Mouse (Mus musculus) hindbrain, embryonic 16.5 days (tissue): ENCODE measurements at regions not wholly inside any gene's neighbourhood (a gene's known extent, or its start where the extent isn't known, plus 50 kb on each side); places are given as distances from the start of the nearest gene placed in this dataset.

Experiments
- ATAC-seq: fragments of 200-750 bp; cut with Nextera tagmentation; 2 replicates; pipeline ENCODE4 v1.8.0; 2017; ENCODE audit warnings: moderate TSS enrichment, moderate library complexity
- H3K27ac ChIP-seq: fragments of 300-500 bp; sonication (generic); 2 replicates; pipeline ENCODE4 v1.5.1; 2014; ENCODE audit warnings: low read depth, mild to moderate bottlenecking, control low read depth, low read length, moderate library complexity
- H3K27me3 ChIP-seq: fragments of 300-500 bp; sonication (generic); replicated peaks from 2 replicates; pipeline ENCODE4 v1.6.1; 2014; ENCODE audit warnings: low read length; ENCODE audit not compliant: control insufficient read depth, insufficient read depth
- H3K36me3 ChIP-seq: fragments of 300-500 bp; sonication (generic); 2 replicates; pipeline ENCODE4 v1.6.1; 2014; ENCODE audit warnings: mild to moderate bottlenecking, low read length, moderate library complexity, mixed read lengths; ENCODE audit not compliant: control insufficient read depth, insufficient read depth
- H3K4me1 ChIP-seq: fragments of 300-500 bp; sonication (generic); 2 replicates; pipeline ENCODE4 v1.6.1; 2014; ENCODE audit warnings: low read depth, low read length; ENCODE audit not compliant: control insufficient read depth, insufficient read depth
- H3K4me2 ChIP-seq: fragments of 300-500 bp; sonication (generic); 2 replicates; pipeline ENCODE4 v1.6.1; 2014; ENCODE audit warnings: mild to moderate bottlenecking, low read length, control low read depth, moderate library complexity
- H3K4me3 ChIP-seq: fragments of 300-500 bp; sonication (generic); 2 replicates; pipeline ENCODE4 v1.5.1; 2014; ENCODE audit warnings: mild to moderate bottlenecking, low read length, control low read depth, moderate library complexity
- H3K9ac ChIP-seq: fragments of 300-500 bp; sonication (generic); 2 replicates; pipeline ENCODE4 v1.6.1; 2014; ENCODE audit warnings: low read depth, mild to moderate bottlenecking, control low read depth, low read length, moderate library complexity
- H3K9me3 ChIP-seq: fragments of 300-500 bp; sonication (generic); 2 replicates; pipeline ENCODE4 v1.6.1; 2014; ENCODE audit warnings: mild to moderate bottlenecking, low read length, moderate library complexity; ENCODE audit not compliant: control insufficient read depth
- WGBS: fragments of 180-500 bp; shearing (Covaris S2); extraction: QIAGEN DNeasy Blood & Tissue Kit; methylation state at CpG from one replicate; pipeline ENCODE4 v1.1.7; 2014; 5-methylcytosine and 5-hydroxymethylcytosine counted together

DNA sequence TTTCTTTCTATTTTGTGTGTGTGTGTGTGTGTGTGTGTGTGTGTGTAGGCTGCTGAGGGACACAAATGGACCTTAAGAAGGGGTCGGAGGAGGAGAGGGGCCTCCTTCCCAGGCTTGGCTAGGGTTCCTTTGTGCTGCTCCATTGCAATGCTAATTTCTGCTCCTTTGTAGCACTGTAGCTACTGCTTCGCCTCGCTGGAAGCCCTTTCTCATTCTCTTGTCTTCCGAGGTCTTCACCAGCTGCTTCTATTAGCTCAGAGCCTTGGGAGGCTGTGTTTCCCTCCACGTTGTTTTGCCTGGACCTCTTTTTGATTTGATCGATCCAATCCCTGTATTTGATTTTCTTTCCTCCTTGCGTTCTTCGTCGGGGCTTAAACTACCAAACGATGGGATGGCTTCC lies 247.1 kb downstream of the Tmem38b start:
- H3K9ac ChIP-seq, result no peak overlapping the region; the same call in 1 of the 2 replicates
- H3K27me3 ChIP-seq, result no peaks in the 10 kb centered on the region
- H3K4me1 ChIP-seq, result no peaks in the 10 kb centered on the region; the same call in none of the 2 replicates
- peak overlapping the region; percentile 36; the same call in 1 of the 2 replicates for H3K27ac ChIP-seq
- peak overlapping the region; percentile 37 for H3K4me2 ChIP-seq
- WGBS, result 7% methylated on average over 9 of the region's 10 CpGs
- ATAC-seq, result peak; percentile 69
- no peaks in the 10 kb centered on the region for H3K9me3 ChIP-seq
- H3K36me3 ChIP-seq, result no peaks in the 10 kb centered on the region
- H3K4me3 ChIP-seq, result no peak overlapping the region

DNA sequence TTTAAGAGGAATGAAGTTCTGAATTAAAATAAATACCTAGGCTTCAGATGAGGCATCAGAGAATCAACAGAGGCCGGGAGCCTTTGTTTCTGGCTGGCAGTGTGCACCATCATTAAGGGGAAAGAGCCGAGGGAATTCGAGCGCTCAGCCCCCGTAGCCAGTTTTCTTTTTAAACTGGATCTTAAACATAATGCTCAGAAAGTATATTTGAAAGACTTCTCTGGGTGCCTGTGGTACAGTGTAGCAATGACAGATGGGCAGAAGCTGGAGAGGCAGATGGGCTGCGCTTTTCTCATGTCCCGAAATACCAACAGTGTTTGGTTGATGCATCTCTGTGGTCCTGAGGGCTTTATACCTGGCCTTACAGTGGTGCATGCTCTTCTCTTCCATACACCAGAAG lies 247.6 kb downstream of the Tmem38b start:
- Histone ChIP-seq H3K9me3 (no peaks in the 10 kb centered on the region), H3K36me3 (no peaks in the 10 kb centered on the region), H3K4me3 (no peak overlapping the region), H3K4me1 (no peaks in the 10 kb centered on the region; the same call in none of the 2 replicates), H3K27me3 (no peaks in the 10 kb centered on the region), H3K9ac (no peak overlapping the region), H3K27ac (no peak overlapping the region), H3K4me2 (peak overlapping the region; percentile 37; the same call in 1 of the 2 replicates)
- ATAC-seq, result no peak; the same call in 1 of the 2 replicates
- 24% methylated on average over 7 of the region's 7 CpGs for WGBS

DNA sequence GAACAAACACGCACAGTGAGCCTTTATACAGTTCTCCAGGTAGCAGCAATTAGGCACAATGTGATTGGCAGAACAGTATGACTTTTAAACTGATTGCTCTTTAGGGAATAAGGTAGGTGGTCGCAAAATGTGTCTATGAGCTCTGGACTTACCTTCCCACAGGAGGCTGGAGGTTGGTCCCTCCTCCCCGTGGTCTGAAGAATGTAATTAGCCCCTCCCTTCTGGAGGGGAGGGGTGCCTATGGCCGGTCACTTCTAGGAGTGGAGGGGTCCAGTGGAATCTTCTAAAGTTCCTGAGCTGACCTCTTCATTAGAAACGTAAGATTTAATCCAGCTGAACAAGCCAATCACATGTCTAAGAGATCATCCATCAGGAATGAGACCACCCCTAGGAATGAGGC lies 248.4 kb downstream of the Tmem38b start:
- H3K4me2 ChIP-seq, result no peak overlapping the region
- WGBS, result 49% methylated on average over 5 of the region's 5 CpGs
- no peaks in the 10 kb centered on the region for H3K27me3 ChIP-seq
- no peaks in the 10 kb centered on the region for H3K9me3 ChIP-seq
- no peak overlapping the region for H3K27ac ChIP-seq
- no peak overlapping the region for H3K9ac ChIP-seq
- H3K36me3 ChIP-seq, result no peaks in the 10 kb centered on the region
- no peak overlapping the region for H3K4me3 ChIP-seq
- H3K4me1 ChIP-seq, result no peaks in the 10 kb centered on the region; the same call in none of the 2 replicates
- ATAC-seq, result 0 out of 2 replicates have a peak, but pooled peaks have one; percentile 30

DNA sequence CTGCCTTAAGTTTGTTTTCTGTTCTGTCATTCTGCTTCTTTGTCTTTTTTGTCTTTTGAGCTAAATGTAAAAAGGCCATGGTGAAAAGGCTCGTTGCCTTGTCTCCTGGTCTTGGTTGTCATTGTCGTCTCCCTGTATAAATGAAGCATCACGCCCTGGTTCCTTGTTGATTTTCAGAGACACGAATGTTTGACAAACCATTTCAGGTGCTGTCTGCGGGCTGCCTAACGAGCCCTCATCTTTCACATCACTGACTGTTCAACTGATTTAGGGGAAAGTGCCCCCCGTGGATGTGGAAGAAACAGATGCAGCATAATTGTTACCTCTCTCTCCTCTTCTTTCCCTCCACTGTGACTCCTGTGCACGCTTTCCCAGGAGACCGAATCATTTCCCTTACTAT lies 254.7 kb downstream of the Tmem38b start:
- H3K27ac ChIP-seq, result no peak overlapping the region
- no peaks in the 10 kb centered on the region for H3K4me1 ChIP-seq
- WGBS, result 43% methylated on average over 9 of the region's 9 CpGs
- no peak overlapping the region for H3K4me2 ChIP-seq
- H3K9ac ChIP-seq, result no peak overlapping the region
- no peak overlapping the region for H3K4me3 ChIP-seq
- H3K27me3 ChIP-seq, result no peaks in the 10 kb centered on the region
- no peaks in the 10 kb centered on the region for H3K36me3 ChIP-seq
- H3K9me3 ChIP-seq, result no peaks in the 10 kb centered on the region
- ATAC-seq, result no peak

DNA sequence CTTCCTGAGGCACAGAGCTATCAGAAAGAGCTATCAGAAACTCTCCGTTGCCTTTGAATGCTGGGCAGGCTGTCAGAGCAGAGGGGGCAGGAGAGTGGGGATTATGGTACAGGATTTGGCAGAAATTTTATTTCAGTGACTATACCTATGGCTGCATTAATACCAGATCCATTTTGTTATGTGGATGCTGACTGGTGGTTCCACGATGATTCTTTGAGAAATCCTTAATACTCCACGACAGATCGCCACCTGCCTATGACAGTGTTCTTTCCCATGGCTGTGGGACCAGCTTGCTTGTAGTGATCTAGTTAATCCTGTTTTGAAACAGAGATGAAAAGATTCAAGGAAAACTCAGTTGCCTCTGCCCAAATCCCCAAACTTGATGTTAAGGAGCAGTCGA lies 255.6 kb downstream of the Tmem38b start:
- H3K27ac ChIP-seq, result no peak overlapping the region
- no peak overlapping the region for H3K4me2 ChIP-seq
- H3K9ac ChIP-seq, result no peak overlapping the region
- no peaks in the 10 kb centered on the region for H3K9me3 ChIP-seq
- no peak for ATAC-seq
- no peaks in the 10 kb centered on the region for H3K4me1 ChIP-seq
- no peak overlapping the region for H3K4me3 ChIP-seq
- H3K27me3 ChIP-seq, result no peaks in the 10 kb centered on the region
- no peaks in the 10 kb centered on the region for H3K36me3 ChIP-seq
- 82% methylated on average over 5 of the region's 5 CpGs for WGBS

DNA sequence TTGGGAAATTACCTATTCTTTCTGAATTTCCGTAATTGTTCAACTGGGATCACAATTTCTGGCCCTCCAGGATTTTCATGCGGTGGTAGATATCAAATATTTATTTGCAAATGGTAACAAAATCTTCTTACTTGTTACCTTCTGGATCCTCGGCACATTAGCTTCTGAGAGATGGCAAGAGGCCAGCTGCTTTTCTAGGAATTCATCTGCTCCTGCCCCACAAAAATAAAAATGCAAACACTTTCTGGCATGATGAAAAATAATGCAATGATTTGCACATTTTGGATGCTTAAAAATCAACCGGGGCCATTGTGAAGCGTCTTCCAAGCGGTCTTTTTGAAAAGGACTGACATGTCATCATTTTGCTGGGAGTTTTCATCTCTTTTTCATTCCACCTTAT lies 258.9 kb downstream of the Tmem38b start:
- no peaks in the 10 kb centered on the region for H3K4me1 ChIP-seq
- no peak overlapping the region for H3K4me3 ChIP-seq
- 85% methylated on average over 6 of the region's 6 CpGs for WGBS
- H3K9ac ChIP-seq, result no peak overlapping the region
- H3K9me3 ChIP-seq, result no peaks in the 10 kb centered on the region
- ATAC-seq, result no peak
- H3K27me3 ChIP-seq, result no peaks in the 10 kb centered on the region
- H3K36me3 ChIP-seq, result no peaks in the 10 kb centered on the region
- no peak overlapping the region for H3K4me2 ChIP-seq
- no peak overlapping the region for H3K27ac ChIP-seq

DNA sequence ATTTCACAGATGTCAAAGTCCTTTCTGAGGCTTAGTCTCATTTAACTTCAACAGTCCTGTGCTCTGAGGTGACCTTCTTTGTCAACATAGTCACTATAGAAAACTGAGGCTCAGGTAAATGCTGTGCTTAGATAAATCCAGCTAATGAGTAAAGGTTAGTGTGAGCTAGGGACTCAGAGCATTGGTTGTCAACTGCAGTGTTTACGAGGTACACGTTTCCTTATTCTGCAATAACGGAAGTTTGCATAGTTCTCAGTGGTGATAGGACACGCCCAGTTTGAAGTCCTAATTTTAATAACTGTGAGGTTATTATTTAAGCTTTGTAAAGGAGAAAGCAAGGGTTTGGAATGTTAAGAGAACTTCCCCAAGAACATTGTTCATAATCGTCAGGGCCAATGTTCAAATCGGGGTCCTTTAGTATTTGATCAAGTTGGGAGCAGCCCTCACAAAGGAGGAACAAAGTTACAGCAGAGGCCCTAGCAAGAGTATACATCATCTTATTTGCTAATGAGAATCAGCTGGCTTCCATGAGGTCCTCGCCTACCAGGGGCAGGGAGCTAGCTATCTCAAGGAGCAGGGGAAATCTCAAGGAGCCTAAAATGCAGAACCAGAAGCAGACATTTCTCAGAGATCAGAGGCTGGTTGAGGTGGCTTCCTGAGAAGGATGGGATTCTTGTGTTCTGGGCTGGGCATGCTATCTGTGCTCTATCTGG lies 268.6 kb downstream of the Tmem38b start:
- ATAC-seq, result no peak
- Histone ChIP-seq H3K27me3 (no peaks in the 10 kb centered on the region), H3K4me1 (no peaks in the 10 kb centered on the region), H3K4me2 (no peak overlapping the region), H3K9ac (no peak overlapping the region), H3K27ac (no peak overlapping the region), H3K9me3 (no peaks in the 10 kb centered on the region), H3K36me3 (no peaks in the 10 kb centered on the region), H3K4me3 (no peak overlapping the region)
- 89% methylated on average over 7 of the region's 7 CpGs for WGBS

DNA sequence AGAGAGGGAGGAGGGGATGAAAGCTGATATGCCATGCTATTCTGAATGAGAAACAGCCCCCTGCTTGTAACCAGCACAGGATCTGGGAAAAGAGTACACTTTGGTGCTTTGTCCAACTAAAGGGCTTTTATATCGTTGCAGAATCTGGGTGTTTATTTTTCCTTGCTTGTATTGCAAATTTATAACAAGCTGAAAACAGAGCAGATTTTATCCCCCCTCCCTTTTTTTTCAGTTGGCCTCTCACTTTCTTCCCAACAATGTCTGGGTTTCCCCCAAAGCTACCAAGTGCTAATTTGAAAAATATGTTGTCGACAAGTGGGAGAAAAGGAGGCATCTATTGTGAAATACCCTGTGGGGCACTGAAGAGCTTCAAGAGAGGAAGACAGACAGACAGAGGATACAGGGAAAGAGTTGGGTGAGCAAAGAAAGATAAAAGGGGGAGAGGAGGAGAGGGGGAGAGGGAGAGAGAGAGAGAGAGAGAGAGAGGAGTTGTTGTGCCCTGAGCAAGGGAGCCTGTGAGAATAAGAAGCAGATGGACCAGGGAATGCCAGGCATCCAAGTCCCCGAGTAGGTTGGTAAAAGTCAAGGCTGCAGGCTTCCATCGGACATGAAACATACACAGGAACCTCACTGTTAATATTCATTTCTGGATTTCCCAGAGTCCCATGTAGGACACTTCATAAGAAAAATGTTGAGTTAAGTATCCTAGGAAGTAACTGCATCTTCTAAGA lies 269.5 kb downstream of the Tmem38b start:
- ATAC-seq, result no peak
- Histone ChIP-seq H3K4me1 (no peaks in the 10 kb centered on the region), H3K4me2 (no peak overlapping the region), H3K9ac (no peak overlapping the region), H3K36me3 (no peaks in the 10 kb centered on the region), H3K9me3 (no peaks in the 10 kb centered on the region), H3K27me3 (no peaks in the 10 kb centered on the region), H3K4me3 (no peak overlapping the region), H3K27ac (no peak overlapping the region)
- 54% methylated on average over 4 of the region's 4 CpGs for WGBS

DNA sequence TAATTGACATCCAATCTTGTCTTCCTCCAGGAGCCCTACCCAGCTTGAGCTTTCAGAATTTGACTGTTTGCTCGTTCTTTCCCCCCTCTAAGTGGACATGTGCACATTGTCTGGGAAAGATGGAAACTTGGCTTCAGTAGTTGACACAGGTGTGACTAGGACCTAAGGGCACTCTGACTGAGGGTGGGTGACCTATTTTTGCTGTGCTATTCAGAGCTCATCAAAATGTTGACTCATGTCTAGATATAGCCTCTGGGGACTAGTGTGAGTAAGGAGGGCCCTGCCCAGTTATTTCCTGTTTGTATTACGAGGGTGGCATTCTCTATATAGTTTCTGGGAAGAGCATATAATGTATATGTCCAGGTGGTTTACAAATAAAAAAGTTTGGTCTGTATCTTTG lies 271.7 kb downstream of the Tmem38b start:
- H3K4me1 ChIP-seq, result no peaks in the 10 kb centered on the region
- no peak for ATAC-seq
- H3K4me2 ChIP-seq, result no peak overlapping the region
- H3K4me3 ChIP-seq, result no peak overlapping the region
- WGBS, result 96% methylated on average over 2 of the region's 2 CpGs
- no peaks in the 10 kb centered on the region for H3K36me3 ChIP-seq
- no peaks in the 10 kb centered on the region for H3K27me3 ChIP-seq
- no peak overlapping the region for H3K27ac ChIP-seq
- H3K9me3 ChIP-seq, result no peaks in the 10 kb centered on the region
- H3K9ac ChIP-seq, result no peak overlapping the region
